Mouse (Mus musculus) olfactory bulb, adult 2 months (tissue): ENCODE data around the gene Slc35b3.

Experiments used
- CTCF ChIP-seq: fragments of 200-500 bp; IDR thresholded peaks from 2 replicates; pipeline ENCODE4 v1.5.1; 2012; ENCODE audit warnings: low read depth, mild to moderate bottlenecking, low read length, moderate library complexity; ENCODE audit not compliant: insufficient read depth
- POLR2A ChIP-seq: fragments of 200-500 bp; IDR thresholded peaks from 2 replicates; pipeline ENCODE4 v1.6.1; 2012; ENCODE audit warnings: mild to moderate bottlenecking, low read depth, low read length, moderate library complexity; ENCODE audit not compliant: insufficient read depth

DNA sequence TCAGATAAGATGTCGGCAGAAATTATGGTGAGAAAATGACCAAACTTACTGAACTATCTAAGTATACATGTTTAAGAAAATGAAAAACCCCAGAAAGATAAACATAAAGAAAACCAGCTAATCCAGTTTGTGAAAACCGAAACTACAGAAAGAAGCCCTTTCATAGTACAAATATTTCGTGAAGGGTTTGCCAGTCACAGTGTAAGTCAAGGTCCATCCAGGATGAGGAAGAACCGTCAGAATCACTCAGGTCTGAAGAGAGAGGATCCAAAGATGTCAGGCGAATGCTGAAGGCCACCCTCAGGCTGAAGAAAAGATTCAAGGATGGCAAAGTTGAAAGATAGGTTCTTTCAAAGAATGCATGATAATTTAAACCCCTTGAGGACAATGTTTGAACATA is 23.1 kb upstream of the Slc35b3 start:
- no peak for TF ChIP-seq CTCF
- TF ChIP-seq POLR2A = no peak
